Mouse (Mus musculus): ENCODE data around the gene Rasgef1b.

DNA sequence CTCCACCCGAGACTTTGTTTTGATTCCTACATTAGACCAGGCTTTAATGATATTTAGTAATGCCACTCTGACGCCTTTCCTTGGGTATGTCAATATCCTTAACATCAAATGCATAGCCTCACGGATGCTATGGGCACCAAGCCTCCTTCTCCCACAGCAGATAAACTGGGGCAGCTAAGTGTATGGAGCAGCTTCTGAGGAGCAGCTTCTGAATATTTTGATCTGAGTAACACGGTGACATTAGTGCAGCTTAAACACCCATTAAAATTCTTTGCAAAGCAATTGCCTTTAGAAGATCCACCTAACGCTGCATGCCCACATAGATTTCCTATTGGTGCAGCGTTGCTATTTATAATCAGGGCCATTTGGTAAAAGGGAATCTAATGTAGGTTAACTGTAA lies 359.6 kb downstream of the Rasgef1b start:
- TF ChIP-seq CTCF (IDR thresholded peaks at IDR 0.05; ENCODE audit: extremely low read depth, insufficient read depth, low read length) (no peak), POLR2A (IDR thresholded peaks at IDR 0.05; ENCODE audit: extremely low read depth, insufficient read depth, low read length) (no peak)

Data from cortical plate, adult 2 months (tissue).